Mouse (Mus musculus) WW6 (cell line): ENCODE measurements around the gene Rbm15b.

Experiments used
- DNase-seq: peaks from one replicate; pipeline ENCODE4 v3.0.0-alpha.2; 2013; ENCODE audit warnings: low read depth, low spot score

The Rbm15b gene

GRCm38 (mm10) chr9:106884996-106885900 is 2.0 kb downstream of the Rbm15b start:
- no peak for DNase-seq

- DNase-seq, result no peak
Observed at GRCm38 (mm10) chr9:106884306-106884705, 2.9 kb downstream of the Rbm15b start.

GRCm38 (mm10) chr9:106883085-106883484 is 4.1 kb downstream of the Rbm15b start:
- no peak for DNase-seq

- no peak for DNase-seq
Observed at GRCm38 (mm10) chr9:106882176-106882575, 5.1 kb downstream of the Rbm15b start.

GRCm38 (mm10) chr9:106881071-106881755 is 6.0 kb downstream of the Rbm15b start:
- DNase-seq, result no peak

- no peak for DNase-seq
Observed at GRCm38 (mm10) chr9:106879471-106879870, 7.8 kb downstream of the Rbm15b start.

- no peak for DNase-seq
Observed at GRCm38 (mm10) chr9:106876666-106877065, 10.6 kb downstream of the Rbm15b start.

- no peak for DNase-seq
Observed at GRCm38 (mm10) chr9:106874216-106874615, 13.0 kb downstream of the Rbm15b start.

GRCm38 (mm10) chr9:106858036-106858435 is 29.2 kb downstream of the Rbm15b start:
- no peak for DNase-seq

- no peak for DNase-seq
Observed at GRCm38 (mm10) chr9:106856664-106857063, 30.6 kb downstream of the Rbm15b start.

- no peak for DNase-seq
Observed at GRCm38 (mm10) chr9:106842800-106843199, 44.4 kb downstream of the Rbm15b start.

- no peak for DNase-seq
Observed at GRCm38 (mm10) chr9:106840569-106840968, 46.7 kb downstream of the Rbm15b start.
